Mouse (Mus musculus): Measurements from ENCODE around the gene Chrnb1. TPM values are rescaled to one million over a fixed set of nuclear protein-coding genes. Genes with fewer than 3 reads are reported as not detected.

Chrnb1 gene
- polyA plus RNA-seq, 1 experiment from 2014 or later, result 3.6 TPM

- H3K27ac ChIP-seq (replicated peaks; ENCODE audit: low read depth, low read length), result peak overlapping the region; percentile 52
- H3K36me3 ChIP-seq (replicated peaks; ENCODE audit: control insufficient read depth, insufficient read depth, low read depth, low read length), result no peaks in the 10 kb centered on the region
- no peaks in the 10 kb centered on the region for H3K4me1 ChIP-seq (ENCODE audit: control insufficient read depth, insufficient read depth, low read length)
- H3K9me3 ChIP-seq (replicated peaks; ENCODE audit: control insufficient read depth, low read length), result no peaks in the 10 kb centered on the region
- H3K4me2 ChIP-seq (ENCODE audit: low read depth, low read length), result peak overlapping the region; percentile 84
- no peaks in the 10 kb centered on the region for H3K27me3 ChIP-seq (ENCODE audit: control insufficient read depth, insufficient read depth, low read length)
- peak overlapping the region; percentile 80 for H3K4me3 ChIP-seq (ENCODE audit: low read depth, low read length)
- H3K9ac ChIP-seq (replicated peaks; ENCODE audit: low read length), result peak overlapping the region; percentile 91
- ATAC-seq (replicated peaks; ENCODE audit: insufficient number of reproducible peaks, low FRiP score, low TSS enrichment, low read depth) (peak; percentile 56), DNase-seq (ENCODE audit: low spot score) (peak; percentile 66)
- under 1% methylated on average over 35 of the region's 37 CpGs for WGBS
Observed at GRCm38 (mm10) chr11:69766126-69766609, 29.6 kb downstream of the Chrnb1 start.

- H3K36me3 ChIP-seq (replicated peaks; ENCODE audit: control insufficient read depth, insufficient read depth, low read depth, low read length), result no peaks in the 10 kb centered on the region
- peak; percentile 69 for ATAC-seq (replicated peaks; ENCODE audit: insufficient number of reproducible peaks, low FRiP score, low TSS enrichment, low read depth)
- H3K27ac ChIP-seq (replicated peaks; ENCODE audit: low read depth, low read length), result peak within 1 kb of the TSS; percentile 52
- peak; percentile 47 for DNase-seq (ENCODE audit: low spot score)
- 25% methylated on average over 34 of the region's 55 CpGs for WGBS
- peak within 1 kb of the TSS; percentile 91 for H3K9ac ChIP-seq (replicated peaks; ENCODE audit: low read length)
- no peaks in the 10 kb centered on the region for H3K27me3 ChIP-seq (ENCODE audit: control insufficient read depth, insufficient read depth, low read length)
- peak within 1 kb of the TSS; percentile 80 for H3K4me3 ChIP-seq (ENCODE audit: low read depth, low read length)
- H3K4me1 ChIP-seq (ENCODE audit: control insufficient read depth, insufficient read depth, low read length), result peaks cover under 1% of the 10 kb centered on the region
- no peaks in the 10 kb centered on the region for H3K9me3 ChIP-seq (replicated peaks; ENCODE audit: control insufficient read depth, low read length)
- peak within 1 kb of the TSS; percentile 84 for H3K4me2 ChIP-seq (ENCODE audit: low read depth, low read length)
Observed at GRCm38 (mm10) chr11:69765221-69766125, 30.3 kb downstream of the Chrnb1 start, which contains the start of gene Zbtb4. Gene Zbtb4 (plus strand): TSS chr11:69765912.

- ATAC-seq (replicated peaks; ENCODE audit: insufficient number of reproducible peaks, low FRiP score, low TSS enrichment, low read depth), result no peak
- WGBS, result 64% methylated on average over 7 of the region's 7 CpGs
Observed at GRCm38 (mm10) chr11:69763551-69763950, 32.2 kb downstream of the Chrnb1 start.

GRCm38 (mm10) chr11:69761868-69762267 is 33.9 kb downstream of the Chrnb1 start, which contains the start of gene Slc35g3:
Gene Slc35g3 (minus strand): TSS chr11:69761968.
- no peak for DNase-seq (ENCODE audit: low spot score)
- Histone ChIP-seq H3K4me2 (ENCODE audit: low read depth, low read length) (no peak within 1 kb of the TSS), H3K27me3 (ENCODE audit: control insufficient read depth, insufficient read depth, low read length) (no peaks in the 10 kb centered on the region), H3K4me1 (ENCODE audit: control insufficient read depth, insufficient read depth, low read length) (peaks cover 4% of the 10 kb centered on the region), H3K36me3 (replicated peaks; ENCODE audit: control insufficient read depth, insufficient read depth, low read depth, low read length) (no peaks in the 10 kb centered on the region), H3K9me3 (replicated peaks; ENCODE audit: control insufficient read depth, low read length) (no peaks in the 10 kb centered on the region), H3K4me3 (ENCODE audit: low read depth, low read length) (no peak within 1 kb of the TSS), H3K9ac (replicated peaks; ENCODE audit: low read length) (no peak within 1 kb of the TSS), H3K27ac (replicated peaks; ENCODE audit: low read depth, low read length) (no peak within 1 kb of the TSS)
- WGBS, result 77% methylated on average over 1 of the region's 1 CpGs
- no peak for ATAC-seq (replicated peaks; ENCODE audit: insufficient number of reproducible peaks, low FRiP score, low TSS enrichment, low read depth)

More at GRCm38 (mm10) chr11:69763551-69763950, 32.2 kb downstream of the Chrnb1 start:
- no peaks in the 10 kb centered on the region for H3K27me3 ChIP-seq (ENCODE audit: control insufficient read depth, insufficient read depth, low read length)
- H3K27ac ChIP-seq (replicated peaks; ENCODE audit: low read depth, low read length), result no peak overlapping the region
- H3K9me3 ChIP-seq (replicated peaks; ENCODE audit: control insufficient read depth, low read length), result no peaks in the 10 kb centered on the region
- no peaks in the 10 kb centered on the region for H3K36me3 ChIP-seq (replicated peaks; ENCODE audit: control insufficient read depth, insufficient read depth, low read depth, low read length)
- H3K4me2 ChIP-seq (ENCODE audit: low read depth, low read length), result no peak overlapping the region
- peaks cover 4% of the 10 kb centered on the region for H3K4me1 ChIP-seq (ENCODE audit: control insufficient read depth, insufficient read depth, low read length)
- no peak overlapping the region for H3K4me3 ChIP-seq (ENCODE audit: low read depth, low read length)
- no peak overlapping the region for H3K9ac ChIP-seq (replicated peaks; ENCODE audit: low read length)
- peak; percentile 33 for DNase-seq (ENCODE audit: low spot score)

GRCm38 (mm10) chr11:69760901-69761200 is 34.9 kb downstream of the Chrnb1 start:
- Histone ChIP-seq H3K27ac (replicated peaks; ENCODE audit: low read depth, low read length) (no peak overlapping the region), H3K27me3 (ENCODE audit: control insufficient read depth, insufficient read depth, low read length) (no peaks in the 10 kb centered on the region), H3K4me3 (ENCODE audit: low read depth, low read length) (no peak overlapping the region), H3K4me2 (ENCODE audit: low read depth, low read length) (no peak overlapping the region), H3K9me3 (replicated peaks; ENCODE audit: control insufficient read depth, low read length) (no peaks in the 10 kb centered on the region), H3K9ac (replicated peaks; ENCODE audit: low read length) (no peak overlapping the region), H3K4me1 (ENCODE audit: control insufficient read depth, insufficient read depth, low read length) (peaks cover 4% of the 10 kb centered on the region), H3K36me3 (replicated peaks; ENCODE audit: control insufficient read depth, insufficient read depth, low read depth, low read length) (no peaks in the 10 kb centered on the region)
- DNase-seq (ENCODE audit: low spot score) (no peak), ATAC-seq (replicated peaks; ENCODE audit: insufficient number of reproducible peaks, low FRiP score, low TSS enrichment, low read depth) (no peak)
- 91% methylated on average over 7 of the region's 7 CpGs for WGBS

GRCm38 (mm10) chr11:69760160-69760900 is 35.4 kb downstream of the Chrnb1 start:
- peak overlapping the region; percentile 59; the same call in 1 of the 2 replicates for H3K4me2 ChIP-seq (ENCODE audit: low read depth, low read length)
- 79% methylated on average over 14 of the region's 14 CpGs for WGBS
- H3K36me3 ChIP-seq (replicated peaks; ENCODE audit: control insufficient read depth, insufficient read depth, low read depth, low read length), result no peaks in the 10 kb centered on the region
- no peak overlapping the region for H3K4me3 ChIP-seq (ENCODE audit: low read depth, low read length)
- DNase-seq (ENCODE audit: low spot score), result no peak
- H3K9ac ChIP-seq (replicated peaks; ENCODE audit: low read length), result peak overlapping the region; percentile 5
- no peaks in the 10 kb centered on the region for H3K27me3 ChIP-seq (ENCODE audit: control insufficient read depth, insufficient read depth, low read length)
- no peaks in the 10 kb centered on the region for H3K9me3 ChIP-seq (replicated peaks; ENCODE audit: control insufficient read depth, low read length)
- no peak for ATAC-seq (replicated peaks; ENCODE audit: insufficient number of reproducible peaks, low FRiP score, low TSS enrichment, low read depth)
- H3K27ac ChIP-seq (replicated peaks; ENCODE audit: low read depth, low read length), result peak overlapping the region; percentile 97
- H3K4me1 ChIP-seq (ENCODE audit: control insufficient read depth, insufficient read depth, low read length), result peaks cover 4% of the 10 kb centered on the region

- ATAC-seq (replicated peaks; ENCODE audit: insufficient number of reproducible peaks, low FRiP score, low TSS enrichment, low read depth) (peak; percentile 87), DNase-seq (ENCODE audit: low spot score) (peak; percentile 95)
- WGBS, result under 1% methylated on average over 37 of the region's 37 CpGs
- no peaks in the 10 kb centered on the region for H3K9me3 ChIP-seq (replicated peaks; ENCODE audit: control insufficient read depth, low read length)
- H3K4me3 ChIP-seq (ENCODE audit: low read depth, low read length), result peak overlapping the region; percentile 53
- H3K4me1 ChIP-seq (ENCODE audit: control insufficient read depth, insufficient read depth, low read length), result peaks cover 4% of the 10 kb centered on the region
- peak overlapping the region; percentile 59 for H3K4me2 ChIP-seq (ENCODE audit: low read depth, low read length)
- peak overlapping the region; percentile 79 for H3K9ac ChIP-seq (replicated peaks; ENCODE audit: low read length)
- H3K27ac ChIP-seq (replicated peaks; ENCODE audit: low read depth, low read length), result peak overlapping the region; percentile 97
- H3K27me3 ChIP-seq (ENCODE audit: control insufficient read depth, insufficient read depth, low read length), result no peaks in the 10 kb centered on the region
- no peaks in the 10 kb centered on the region for H3K36me3 ChIP-seq (replicated peaks; ENCODE audit: control insufficient read depth, insufficient read depth, low read depth, low read length)
Observed at GRCm38 (mm10) chr11:69758971-69759721, 36.6 kb downstream of the Chrnb1 start.

Measured in embryonic facial prominence, embryonic 11.5 days (tissue).